Mouse (Mus musculus) heart, postnatal 36 days (tissue): ENCODE data around the gene Dst. TPM values are rescaled to one million over a fixed set of nuclear protein-coding genes. Genes with fewer than 3 reads are reported as not detected.

ENCODE experiments used
- DNase-seq, 2 experiments: peaks; one replicate each; pipeline ENCODE4 v3.0.0; 2021 to 2022
- intact Hi-C: fragments of 180-260 bp; cut with DNase I; formaldehyde crosslinking; loops from one replicate; pipeline ENCODE4 v1.15.1; 2025
- total RNA-seq, 2 experiments: library from RNA; stranded (reverse); gene quantifications; 2 replicates each; pipeline ENCODE4 v1.2.3; 2021

Dst gene
- 100 to 1,000 TPM; 392 to 396 TPM for total RNA-seq

DNA sequence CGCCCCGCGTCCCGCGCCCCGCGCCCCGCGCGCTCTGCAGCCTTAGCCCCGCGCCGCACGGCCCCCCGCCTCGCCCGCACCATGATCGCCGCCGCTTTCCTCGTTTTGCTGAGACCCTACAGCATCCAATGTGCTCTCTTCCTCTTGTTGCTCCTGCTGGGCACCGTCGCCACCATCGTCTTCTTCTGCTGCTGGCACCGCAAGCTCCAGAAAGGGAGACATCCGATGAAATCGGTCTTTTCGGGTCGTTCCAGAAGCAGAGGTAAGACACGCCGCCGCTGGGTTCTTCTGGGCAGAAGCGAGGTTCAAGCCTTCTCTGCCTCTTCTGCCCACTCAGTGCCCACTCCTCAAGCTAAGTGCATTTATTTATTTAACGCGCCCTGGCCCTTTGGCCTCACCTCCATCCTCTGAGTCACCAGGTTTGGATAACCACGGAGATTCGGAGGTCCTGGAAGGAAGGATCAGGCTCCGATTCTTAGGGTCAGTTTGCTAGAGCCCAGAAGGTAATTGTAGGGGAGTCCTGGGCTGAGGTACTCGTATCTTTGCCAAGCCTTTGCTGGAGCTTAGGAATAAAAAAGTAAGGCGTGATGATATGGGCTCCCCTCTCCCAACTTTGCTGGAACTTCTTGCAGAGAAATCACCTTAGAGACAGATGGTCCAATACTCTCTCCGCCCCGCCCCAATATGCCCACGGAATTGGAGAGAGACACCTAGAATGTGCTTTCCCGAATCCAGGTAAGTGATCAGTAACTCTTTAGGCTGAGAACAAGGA lies at the start of gene Dst:
Gene Dst, plus strand, starts transcription at position 35 of the 772 bp plus-strand sequence.
- intact Hi-C loops = loop anchor here (5.0 to 10.0 kb wide), 2 partner anchors 39 to 234 kb away; no protein-coding TSS in a partner anchor
- no peak for DNase-seq

DNA sequence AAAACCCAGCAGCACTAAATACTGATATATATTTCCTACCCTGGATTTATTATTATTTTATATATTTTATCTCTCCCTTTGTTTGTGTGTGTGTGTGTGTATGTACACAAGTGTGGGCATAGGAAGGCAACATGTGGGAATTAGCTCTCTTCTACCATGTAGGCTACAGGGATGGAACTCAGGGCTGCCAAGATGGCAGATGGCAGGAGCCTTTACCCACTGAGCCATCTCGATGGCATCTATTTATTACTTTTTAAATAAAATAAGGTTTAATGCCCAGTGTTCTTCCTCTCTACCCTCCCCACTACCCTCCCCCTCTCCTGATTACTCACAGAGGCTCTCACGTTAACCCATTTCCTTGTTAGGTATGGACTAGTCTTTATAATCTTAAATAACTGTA lies 39.0 kb upstream of the Dst start:
- intact Hi-C loops = no loop called here
- no peak for DNase-seq

DNA sequence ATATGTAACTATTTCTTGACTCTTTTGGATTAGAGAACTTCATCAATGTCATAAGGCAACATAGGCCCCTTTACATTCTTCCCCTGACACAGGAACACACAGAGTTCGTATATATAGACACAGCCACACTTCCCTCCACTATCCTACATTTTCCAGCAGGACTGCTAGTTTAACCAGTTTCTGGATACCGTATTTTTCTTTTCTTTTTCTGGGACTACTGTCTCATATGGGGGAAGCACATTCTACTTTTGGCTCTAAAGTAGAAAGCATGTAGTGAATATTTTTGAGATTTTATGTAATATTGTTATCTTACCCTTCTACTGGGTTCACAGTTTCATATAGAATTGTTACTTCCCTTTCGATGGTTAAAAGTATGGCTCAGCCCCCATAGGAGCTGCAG lies 38.6 kb upstream of the Dst start:
- DNase-seq = no peak
- intact Hi-C loops = no loop called here

DNA sequence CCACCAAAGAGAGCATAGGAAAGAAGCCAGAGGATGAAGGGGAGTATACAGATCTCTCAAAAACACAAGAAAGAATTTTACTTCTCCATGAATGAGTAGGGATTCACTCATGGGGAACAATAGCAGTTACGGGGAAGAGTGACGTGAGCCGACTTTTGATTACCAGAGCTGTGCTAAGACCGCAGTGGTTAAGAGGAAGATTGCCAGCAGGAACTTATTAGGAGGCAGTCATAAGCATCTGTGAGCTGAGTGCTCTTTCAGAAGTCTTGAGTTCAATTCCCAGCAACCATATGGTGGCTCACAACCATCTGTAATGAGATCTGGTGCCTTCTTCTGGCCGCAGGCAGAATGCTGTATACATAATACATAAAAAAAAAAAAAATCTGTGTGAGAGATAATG lies 34.5 kb upstream of the Dst start:
- intact Hi-C loops = no loop called here
- no peak for DNase-seq

DNA sequence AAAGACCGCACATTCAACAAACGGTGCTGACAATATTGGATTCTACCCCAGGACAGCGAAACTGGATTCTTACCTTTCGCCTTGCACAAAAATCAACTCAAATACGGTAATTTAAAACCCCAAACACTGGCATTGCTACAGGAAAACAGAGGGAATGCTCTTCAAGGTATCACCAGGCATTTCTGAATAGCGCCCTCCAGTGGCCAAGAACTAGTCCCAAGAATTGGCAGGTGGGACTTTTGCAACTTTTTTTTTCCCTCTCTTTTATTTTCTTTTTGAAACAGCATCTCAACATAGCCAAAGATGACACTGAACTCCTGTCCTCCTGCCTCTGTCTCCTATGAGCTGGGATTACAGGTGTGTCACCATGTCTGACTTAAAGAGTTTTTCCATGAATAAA lies 32.3 kb upstream of the Dst start:
- intact Hi-C loops = no loop called here
- DNase-seq = no peak

DNA sequence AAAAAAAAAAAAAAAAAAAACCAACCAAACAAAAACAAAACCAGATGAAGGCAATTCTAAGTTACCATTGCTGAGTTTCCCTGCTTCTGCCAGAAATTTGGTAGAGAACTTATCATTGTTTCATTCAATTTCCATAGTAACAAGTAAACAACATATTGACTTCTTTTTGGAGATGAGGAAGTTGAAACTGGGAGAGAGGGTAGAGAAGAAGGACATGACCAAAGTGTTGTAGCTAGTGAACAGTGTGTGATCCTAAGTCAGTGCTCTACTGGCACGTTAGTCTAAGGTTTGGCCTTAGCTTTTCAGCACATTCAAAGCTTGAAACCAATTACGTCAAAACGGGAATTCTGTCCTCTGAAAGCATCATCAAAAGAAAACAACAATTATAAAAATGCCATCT lies 31.6 kb upstream of the Dst start:
- intact Hi-C loops = no loop called here
- no peak for DNase-seq

DNA sequence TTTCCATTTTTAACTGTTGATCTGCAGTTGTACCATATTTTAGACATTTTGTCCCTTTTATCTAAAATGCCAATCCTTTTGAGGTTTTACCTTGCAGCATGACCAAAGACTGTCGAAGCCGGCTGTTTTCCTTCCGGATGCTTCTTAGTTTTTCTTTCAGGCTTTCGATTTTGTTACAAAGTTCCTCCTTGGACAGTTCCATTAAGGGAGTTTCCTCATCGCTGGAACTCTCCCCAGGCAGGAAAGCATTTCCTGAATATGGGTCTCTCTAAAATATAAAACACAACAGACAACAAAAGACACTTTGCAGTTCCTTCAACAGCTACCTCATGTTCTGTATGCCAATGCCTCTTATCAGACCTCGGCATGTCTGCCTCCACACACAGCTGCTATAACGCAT lies 29.9 kb upstream of the Dst start:
- intact Hi-C loops = no loop called here
- peak; percentile 12 to 18 for DNase-seq

DNA sequence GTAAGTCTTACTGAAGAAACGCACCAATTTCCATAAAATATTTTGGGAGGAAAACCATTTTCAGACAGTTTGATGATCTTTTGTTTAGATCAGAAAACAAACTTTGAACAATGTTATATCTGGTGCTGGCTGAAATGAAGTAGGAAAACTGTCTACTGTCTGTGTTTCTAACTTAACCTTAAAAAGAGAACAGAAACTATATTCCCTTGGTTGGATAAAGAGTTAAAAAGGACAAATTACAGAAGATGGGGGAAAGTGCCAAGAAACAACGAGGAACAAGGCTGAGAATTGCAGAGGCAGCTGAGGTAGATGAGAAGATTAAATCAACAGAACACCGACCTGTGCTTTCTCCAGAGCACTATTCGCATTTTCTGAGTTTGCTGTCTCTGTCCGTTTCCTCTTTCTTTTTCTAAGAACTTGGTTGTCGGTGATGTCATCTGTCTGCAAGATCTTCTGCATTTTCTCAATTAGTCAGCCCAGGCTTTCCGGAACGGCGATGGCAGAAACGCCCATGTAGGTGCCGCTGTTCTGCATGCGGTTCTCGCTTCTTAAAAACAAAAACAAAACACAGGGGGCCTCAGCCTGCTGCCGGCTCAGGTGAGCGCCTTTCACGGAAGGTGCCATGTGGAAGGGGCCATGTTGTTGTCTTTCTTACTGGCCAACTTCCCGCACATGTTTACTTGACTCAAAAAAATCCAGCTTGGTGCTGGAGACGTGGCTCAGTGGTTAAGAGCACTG lies 24.8 kb upstream of the Dst start:
- intact Hi-C loops = no loop called here
- peak; percentile 28 to 55 for DNase-seq

DNA sequence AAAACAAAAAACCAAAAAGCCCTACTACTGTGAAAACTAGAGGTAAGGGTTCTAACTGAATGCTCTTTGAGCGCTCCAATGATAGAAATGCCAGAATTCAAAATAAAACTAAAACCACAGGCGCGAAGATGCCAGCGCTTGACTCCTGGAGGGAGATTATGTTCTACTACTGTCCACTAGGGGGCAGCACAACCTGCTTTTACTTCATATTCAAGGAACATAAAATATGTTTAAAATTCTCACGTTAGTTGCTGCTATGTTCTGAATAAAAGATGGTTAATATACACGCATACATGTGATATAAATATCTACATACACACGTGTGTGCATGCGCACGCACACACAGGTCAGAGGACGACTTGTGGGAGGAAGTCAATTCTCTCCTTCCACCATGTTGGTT lies 15.2 kb upstream of the Dst start:
- intact Hi-C loops = loop anchor here (1.0 to 10.0 kb wide), 4 partner anchors 14 to 272 kb away; partner anchors contain the start of gene Bend6
- peak; percentile 60 to 69 for DNase-seq

DNA sequence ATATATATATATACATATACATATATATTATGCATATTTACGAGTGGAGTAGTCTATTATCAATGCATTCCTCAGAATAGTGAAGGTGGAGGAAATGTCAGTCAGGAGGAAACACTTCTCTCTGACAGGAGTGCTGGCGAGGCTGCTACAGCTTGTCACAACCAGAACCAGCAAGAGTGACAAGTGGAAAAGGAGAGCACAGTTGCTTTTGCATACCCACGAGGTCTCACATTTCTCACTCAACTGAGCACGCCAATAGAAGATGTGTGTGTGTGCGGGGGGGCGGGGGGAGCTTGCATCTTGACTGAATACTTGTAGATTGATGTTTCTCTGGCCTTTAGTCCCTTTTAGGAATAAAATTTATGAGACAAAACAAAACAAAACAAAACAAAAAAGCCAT lies 11.9 kb upstream of the Dst start:
- no peak for DNase-seq
- intact Hi-C loops = loop anchor here (10.0 kb wide), 1 partner anchor 269 kb away; no protein-coding TSS in a partner anchor

DNA sequence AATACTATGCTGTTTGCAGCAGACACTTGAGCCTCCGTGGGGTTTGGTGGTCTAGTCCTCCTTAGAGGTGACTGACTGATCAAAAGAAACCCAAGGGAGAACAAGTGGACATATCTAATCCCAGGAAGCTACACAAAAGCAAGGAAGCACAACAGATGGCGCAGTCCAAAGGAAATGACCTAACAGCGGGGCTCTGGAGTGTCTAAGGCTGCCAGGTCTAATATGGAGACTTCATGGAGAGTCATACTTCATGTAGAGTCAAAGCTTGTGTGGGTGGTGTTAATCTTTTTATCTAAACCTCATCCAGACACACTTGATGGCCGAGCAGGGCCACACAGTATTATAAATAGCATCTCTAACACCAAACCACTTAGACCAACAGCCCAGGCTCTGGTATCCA lies 11.4 kb upstream of the Dst start:
- no peak for DNase-seq
- intact Hi-C loops = loop anchor here (10.0 kb wide), 1 partner anchor 268 kb away; no protein-coding TSS in a partner anchor

DNA sequence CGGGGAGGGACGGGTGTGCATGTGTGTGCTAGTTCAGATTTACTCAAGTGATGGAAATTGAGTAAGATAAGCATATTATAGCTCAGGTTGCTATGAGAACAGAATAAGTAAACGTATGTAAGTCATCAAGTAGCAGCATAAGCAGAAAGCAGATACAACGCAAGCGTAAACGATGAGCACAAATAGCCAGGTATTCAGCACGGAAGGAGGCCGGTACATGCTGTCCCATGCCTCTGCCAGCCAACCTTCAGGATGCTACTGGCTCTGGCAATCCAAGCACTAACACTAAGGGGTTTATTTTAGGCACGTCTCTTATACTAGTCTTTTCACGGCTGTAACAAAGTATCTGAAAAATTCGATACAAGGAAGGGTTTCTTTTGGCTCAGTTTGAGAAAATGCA lies 10.6 kb upstream of the Dst start:
- DNase-seq = no peak

DNA sequence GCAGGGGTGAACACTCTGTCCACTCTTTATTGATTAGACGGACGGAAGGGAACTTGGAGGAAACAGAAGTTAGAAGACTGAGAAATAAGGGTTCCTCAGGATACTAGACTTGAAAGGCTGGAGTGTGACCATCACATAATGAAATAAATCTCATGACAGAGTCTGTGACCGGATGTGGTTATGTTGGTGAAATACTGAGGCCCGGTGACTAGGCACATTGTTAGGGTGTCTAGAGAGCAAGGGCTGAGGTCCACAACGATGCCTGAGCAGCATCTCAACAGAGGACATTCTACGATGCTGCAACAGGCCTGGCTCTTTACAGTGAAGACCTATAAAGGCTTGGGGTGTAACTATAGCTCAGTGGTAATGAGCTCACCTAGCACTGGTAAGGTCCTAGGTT lies 9.7 kb upstream of the Dst start:
- no peak for DNase-seq
- intact Hi-C loops = loop anchor here (10.0 kb wide), 1 partner anchor 266 kb away; no protein-coding TSS in a partner anchor

More for the DNA sequence above, 10.6 kb upstream of the Dst start:
- intact Hi-C loops = loop anchor here (10.0 kb wide), 1 partner anchor 267 kb away; no protein-coding TSS in a partner anchor

DNA sequence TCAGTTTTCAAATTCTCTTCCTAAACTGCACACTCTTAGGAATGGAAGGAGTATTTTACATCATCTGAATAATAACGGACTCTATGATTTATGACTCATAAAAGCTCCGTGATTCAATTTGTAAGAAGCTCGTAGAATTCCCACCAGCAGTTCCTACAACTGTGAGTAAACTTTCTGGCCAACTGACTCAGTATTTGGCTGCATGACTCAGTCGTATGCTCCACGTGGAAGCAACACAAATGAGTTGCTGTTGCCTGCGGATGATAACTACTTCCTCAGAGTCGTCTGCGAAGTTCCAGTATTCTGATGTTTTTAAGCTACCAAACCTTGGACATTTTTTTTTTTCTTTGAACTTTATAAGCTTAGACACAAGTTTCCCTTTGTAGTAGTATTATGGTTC lies 7.8 kb upstream of the Dst start:
- intact Hi-C loops = loop anchor here (10.0 kb wide), 1 partner anchor 225 kb away; no protein-coding TSS in a partner anchor
- DNase-seq = no peak

DNA sequence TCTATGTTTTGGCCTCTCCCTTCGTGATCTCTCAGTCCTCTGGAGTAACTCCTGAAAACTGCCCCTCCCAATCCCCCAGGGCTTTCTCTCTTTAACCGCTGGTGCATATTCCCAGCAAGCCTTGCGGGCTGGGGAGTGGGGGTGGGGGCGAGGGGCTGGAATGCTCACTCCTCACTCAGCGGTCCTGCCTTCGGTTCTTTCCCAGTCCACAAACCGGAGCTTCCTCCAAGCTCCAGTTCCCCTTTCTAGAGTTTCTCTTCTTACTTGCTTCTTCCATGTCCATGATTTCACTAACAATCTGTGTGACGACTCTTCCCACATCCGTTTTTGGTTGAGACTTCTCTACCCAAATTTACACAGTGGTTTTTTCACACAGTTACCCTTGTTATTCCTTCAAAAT lies 4.4 kb upstream of the Dst start:
- DNase-seq = peak in 1 of 2 experiments; percentile 23
- intact Hi-C loops = loop anchor here (10.0 kb wide), 1 partner anchor 229 kb away; no protein-coding TSS in a partner anchor

DNA sequence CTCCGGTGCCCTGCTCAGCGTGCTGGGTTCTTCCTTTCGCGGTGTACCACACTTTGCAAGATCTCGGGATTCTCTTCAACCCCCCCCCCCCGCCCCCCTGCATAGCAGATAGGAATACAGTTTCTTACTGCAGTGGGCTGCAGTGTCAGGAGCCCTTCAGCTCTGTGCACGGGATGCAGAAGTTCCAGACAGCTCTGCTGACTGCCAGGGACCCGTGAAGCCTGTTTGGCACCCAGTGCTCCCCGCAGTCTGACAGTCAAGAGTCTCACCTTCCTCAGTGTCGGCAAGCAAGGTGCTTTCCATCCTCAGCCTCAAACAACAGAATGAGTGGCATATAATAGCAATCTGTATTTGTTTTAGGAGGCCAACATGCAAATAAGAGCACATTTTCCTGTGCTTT lies 1.8 kb upstream of the Dst start:
- intact Hi-C loops = loop anchor here (2.0 to 10.0 kb wide), 3 partner anchors 13 to 231 kb away; no protein-coding TSS in a partner anchor

DNA sequence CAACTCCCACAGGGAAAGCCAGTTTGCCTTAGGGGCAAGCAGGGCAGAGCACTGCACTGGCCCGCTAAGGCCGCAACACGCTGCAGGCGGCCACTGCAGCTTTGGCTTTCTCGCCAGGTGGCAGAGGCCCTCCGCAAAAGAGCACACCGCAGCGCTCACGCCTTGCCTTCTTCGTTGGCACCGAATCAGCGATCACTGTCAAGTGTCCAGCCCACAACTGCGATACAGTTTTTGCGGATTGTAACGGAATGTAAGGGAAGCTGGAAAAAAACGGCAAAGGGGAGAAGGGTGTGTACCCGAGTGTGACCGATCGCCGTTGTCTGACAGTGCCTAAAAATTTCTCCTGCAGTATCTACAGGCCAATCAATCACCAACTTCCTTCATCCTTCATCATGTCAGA lies 1.1 kb upstream of the Dst start:
- no peak for DNase-seq
- intact Hi-C loops = loop anchor here (2.0 to 10.0 kb wide), 3 partner anchors 14 to 232 kb away; no protein-coding TSS in a partner anchor

More for the DNA sequence above, 1.8 kb upstream of the Dst start:
- no peak for DNase-seq

DNA sequence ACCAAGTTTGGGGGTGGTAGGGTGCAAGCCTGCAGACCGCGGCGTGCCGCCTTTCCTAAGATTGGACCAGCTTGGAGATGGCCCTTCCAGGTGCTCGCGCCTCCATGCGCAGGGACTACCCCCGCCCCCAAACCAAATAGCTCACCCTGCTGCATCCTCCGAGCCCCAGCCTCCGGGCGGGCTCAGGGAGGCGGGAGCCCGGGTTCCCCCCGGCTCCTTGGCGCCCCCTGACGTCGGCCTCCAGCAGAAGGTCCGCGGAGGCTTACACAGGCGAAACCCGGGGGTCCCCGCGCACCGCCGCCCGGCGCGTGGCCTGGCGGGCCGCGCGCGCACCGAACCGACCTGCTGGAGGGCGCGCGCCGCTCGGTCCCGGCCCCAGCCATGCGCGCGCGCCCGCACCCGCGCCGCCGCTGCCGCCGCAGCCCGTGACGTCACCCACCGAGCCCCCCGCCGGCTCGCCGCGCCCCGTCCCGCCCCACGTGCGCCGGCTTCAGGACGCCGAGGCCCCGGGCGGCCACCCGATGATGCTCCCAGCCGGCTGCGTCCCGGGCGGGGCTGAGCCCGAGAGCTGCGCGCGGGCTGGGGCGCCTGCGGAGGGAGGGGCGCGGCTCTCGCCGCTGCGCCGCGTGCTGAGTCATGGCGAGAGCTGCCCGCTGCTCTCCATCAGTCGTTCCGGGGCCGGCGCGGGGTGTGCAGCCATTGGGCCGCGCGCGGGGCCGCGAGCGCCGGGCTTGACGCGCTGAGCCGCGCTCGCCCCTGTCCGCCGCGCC lies 419 bp upstream of the Dst start, which contains the start of gene Bend6:
Gene Bend6, minus strand, starts transcription at position 396 of the 770 bp plus-strand sequence.
- intact Hi-C loops = loop anchor here (2.0 to 10.0 kb wide), 3 partner anchors 15 to 233 kb away; no protein-coding TSS in a partner anchor
- peak; percentile 73 to 81 for DNase-seq

DNA sequence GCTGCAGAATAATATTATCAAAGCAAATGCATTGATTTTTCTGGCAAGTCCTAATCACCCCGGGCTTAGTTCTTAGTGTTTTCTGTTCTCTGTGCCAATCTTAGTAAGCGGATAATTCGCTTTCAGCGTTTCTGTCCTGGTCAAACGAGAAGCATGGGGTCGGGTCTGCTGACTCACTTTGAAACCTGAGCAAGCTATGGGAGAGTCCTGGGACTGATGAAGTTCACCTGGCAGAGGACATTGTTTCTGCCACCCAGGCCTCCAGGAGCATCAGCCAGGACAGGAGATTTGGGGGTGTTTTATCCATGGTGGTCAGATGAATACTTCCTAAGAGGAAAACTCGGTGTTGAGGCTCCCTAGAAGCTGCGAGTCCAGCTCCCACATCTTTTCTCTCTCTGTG lies 3.6 kb downstream of the Dst start:
- intact Hi-C loops = no loop called here
- no peak for DNase-seq

DNA sequence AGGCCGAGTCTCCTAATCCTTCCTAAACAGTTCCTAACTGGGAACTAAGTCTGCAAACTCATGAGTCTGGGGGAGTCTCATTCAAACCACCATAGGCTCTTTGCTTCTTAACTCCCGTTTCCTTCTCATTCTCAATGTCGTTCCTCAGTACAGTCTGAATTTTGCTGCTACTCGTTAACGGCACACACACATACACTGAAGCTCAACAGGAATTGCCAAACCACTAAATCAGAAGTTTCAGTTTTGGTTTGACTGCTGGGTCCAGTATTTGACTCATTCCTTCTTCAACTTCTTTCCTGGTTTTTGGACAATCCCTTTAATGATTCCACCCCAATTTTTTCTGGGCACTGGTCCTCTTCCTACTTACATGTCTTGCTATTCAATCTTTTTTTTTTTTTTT lies 8.5 kb downstream of the Dst start:
- DNase-seq = no peak
- intact Hi-C loops = no loop called here
